Mouse (Mus musculus): ENCODE measurements around the gene Nsun6.

Nsun6 gene

DNA sequence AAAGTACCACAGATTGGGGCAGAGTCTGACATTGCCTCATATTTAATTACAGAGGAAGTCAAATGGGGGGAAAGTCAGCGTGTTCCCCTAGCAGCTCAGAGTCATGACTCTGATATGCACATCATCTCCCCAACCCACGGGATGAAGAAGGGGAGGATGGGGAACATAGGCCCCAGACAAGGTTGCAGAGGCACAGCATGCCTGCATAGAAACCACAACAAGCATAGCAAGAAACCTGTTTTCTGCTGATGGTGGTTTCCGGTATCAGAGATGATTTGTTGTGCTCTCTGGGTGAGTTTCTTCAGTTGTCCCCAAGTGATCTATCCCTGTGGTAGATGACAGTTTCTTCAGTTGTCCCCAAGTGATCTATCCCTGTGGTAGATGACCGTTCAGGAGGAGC, 62.3 kb downstream of the Nsun6 start:
- DNase-seq (ENCODE audit: low spot score in 2 of 2), result no peak

DNA sequence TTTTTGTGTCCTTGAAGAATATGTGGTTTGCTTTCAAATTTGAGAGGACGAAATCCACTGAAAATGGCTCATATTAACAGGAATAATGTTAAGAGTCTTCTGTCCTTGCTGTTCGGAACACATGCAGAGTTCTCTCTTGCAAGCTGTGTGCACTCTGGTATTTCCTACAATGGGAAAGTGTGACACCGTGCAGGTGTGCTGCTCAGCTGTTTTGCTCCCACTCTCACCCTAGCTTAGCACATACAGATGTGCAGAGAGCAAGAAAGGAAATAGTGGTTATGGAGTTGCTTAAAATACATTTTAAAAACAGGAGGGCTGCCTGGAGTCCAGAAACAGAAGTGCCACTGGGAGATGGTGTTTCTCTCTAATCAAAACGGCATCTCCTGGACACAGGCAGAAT, 65.5 kb downstream of the Nsun6 start:
- no peak for DNase-seq (ENCODE audit: low spot score in 2 of 2)

DNA sequence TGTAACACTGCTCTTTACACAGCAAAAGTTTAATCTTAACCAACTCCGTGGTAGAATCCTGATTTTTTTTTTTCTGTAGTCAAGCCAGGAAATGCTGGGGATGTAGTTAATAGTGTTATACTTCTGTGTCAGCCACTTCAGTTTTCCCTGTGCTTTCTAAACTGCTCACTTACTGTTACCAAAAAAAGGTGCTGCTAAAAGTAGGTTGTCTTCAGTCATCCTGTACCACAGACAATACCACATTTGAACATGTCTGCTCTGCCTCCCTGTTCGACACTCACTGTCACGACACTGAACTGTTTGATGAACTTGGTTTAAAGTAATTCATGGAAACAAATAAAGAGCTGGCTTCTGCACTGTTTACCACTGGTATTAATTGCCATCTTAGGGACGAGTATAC, 66.4 kb downstream of the Nsun6 start:
- no peak for DNase-seq (ENCODE audit: low spot score in 2 of 2)

DNA sequence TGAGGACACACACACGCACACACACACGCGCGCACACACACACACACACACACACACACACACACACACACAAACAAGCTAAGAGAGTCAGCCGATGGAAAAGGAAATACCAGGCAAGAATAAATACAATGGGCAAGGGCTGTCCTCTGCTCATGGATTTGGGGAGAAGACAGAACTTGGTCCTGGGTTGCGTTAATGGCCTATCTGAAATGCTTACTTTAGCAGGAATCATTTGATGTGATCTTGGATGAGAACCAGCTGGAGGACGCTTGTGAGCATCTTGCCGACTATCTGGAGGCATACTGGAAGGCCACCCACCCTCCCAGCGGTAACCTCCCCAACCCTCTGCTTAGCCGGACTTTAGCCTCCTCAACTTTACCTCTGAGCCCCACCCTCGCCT, 70.8 kb downstream of the Nsun6 start:
- no peak for DNase-seq (ENCODE audit: low spot score in 2 of 2)

DNA sequence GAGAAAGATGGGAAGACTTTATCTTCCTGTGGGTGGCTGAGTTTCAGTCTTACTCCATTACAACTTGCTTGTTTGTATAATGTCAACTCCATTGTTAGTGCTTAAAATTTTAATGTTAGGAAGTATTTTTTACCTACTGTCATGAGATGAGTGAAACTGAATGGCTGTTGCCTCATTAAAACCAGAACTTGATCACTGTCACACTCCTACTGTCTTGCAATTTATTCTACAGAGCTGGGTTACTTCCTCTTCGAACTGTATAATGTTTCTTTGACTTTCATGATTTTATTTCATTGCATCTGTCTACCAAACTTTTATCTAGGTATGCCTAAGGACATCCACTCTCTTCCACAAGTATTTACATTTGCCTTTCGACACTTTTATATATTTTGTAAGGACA, 93.4 kb downstream of the Nsun6 start:
- no peak for DNase-seq (ENCODE audit: low spot score in 2 of 2)

DNA sequence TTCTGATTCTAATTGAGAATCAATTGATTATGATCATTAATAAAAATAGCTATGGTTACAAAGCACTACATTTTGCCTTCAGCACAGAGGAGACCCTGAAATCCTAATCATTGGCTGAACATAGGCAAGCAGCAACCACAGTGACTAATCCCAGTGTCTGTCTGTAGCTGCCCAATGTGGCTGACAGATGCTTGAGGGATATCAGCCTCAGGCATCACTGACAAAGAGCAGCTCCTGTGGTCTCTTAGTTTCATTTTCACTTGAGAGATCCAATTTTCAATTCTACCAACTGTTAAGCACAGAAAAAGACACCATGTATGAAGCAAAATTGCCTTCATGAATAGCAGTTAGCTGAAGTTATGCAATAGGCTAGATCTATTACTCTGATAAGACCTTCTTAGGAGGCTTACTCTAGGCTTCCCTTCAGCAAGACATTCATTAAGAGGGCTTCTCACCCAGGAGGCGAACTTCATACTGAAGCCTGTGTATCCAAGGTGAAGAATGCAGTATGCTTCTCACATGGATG, 93.8 kb downstream of the Nsun6 start:
- DNase-seq (ENCODE audit: low spot score in 2 of 2), result no peak

DNA sequence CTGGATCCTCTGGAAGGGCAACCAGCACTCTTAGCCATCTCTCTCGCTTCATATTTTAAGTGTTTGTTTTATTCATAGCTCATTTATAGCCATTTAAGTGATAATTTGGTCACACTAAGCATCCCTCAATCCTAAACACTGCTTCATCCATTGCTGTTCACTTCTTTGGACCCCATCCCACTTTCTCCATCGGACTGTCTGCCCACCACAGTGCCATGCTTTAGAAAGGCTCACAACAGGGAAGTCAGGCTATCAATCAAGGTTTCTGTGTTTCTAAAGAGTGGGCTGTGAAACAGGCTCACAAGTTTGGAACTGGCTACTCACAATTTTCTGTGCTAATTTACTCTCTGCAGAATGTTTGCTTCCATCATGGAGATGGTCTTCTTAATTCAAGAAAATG, 101.8 kb downstream of the Nsun6 start:
- no peak for DNase-seq (ENCODE audit: low spot score in 2 of 2)
